Mouse (Mus musculus) erythroblast, embryonic 14.5 days (primary cell): ENCODE results near the gene Ar. TPM values are rescaled to one million over a fixed set of nuclear protein-coding genes. Genes with fewer than 3 reads are reported as not detected.

Experiments
- H3K27me3 ChIP-seq: 2 replicates; pipeline ENCODE4 v1.6.1; 2012; ENCODE audit warnings: inconsistent platforms; ENCODE audit not compliant: control insufficient read depth
- H3K36me3 ChIP-seq: 2 replicates; pipeline ENCODE4 v1.6.1; 2012; ENCODE audit warnings: mild to moderate bottlenecking, inconsistent platforms; ENCODE audit not compliant: control insufficient read depth
- H3K4me1 ChIP-seq: 2 replicates; pipeline ENCODE4 v1.6.1; 2012; ENCODE audit warnings: inconsistent platforms; ENCODE audit not compliant: control insufficient read depth
- H3K4me3 ChIP-seq: replicated peaks from 2 replicates; pipeline ENCODE3; 2012; ENCODE audit warnings: moderate library complexity, mild to moderate bottlenecking, inconsistent platforms
- H3K9me3 ChIP-seq: 2 replicates; pipeline ENCODE4 v1.6.1; 2012; ENCODE audit warnings: low read length, inconsistent platforms, mixed read lengths; ENCODE audit not compliant: control insufficient read depth
- GATA1 ChIP-seq: IDR thresholded peaks from 2 replicates; pipeline ENCODE4 v1.6.1; 2012; ENCODE audit warnings: low read length, inconsistent platforms, mixed read lengths
- TAL1 ChIP-seq: IDR thresholded peaks from 3 replicates; pipeline ENCODE4 v1.6.1; 2012; ENCODE audit warnings: low read length, inconsistent platforms, mixed read lengths
- polyA plus RNA-seq: library from polyadenylated mRNA; stranded (reverse); fragments of >175 nt; gene quantifications from 2 replicates; pipeline ENCODE4 v1.2.3, GENCODE M21; 2012

Ar gene
- polyA plus RNA-seq, 1 experiment, result not detected

DNA sequence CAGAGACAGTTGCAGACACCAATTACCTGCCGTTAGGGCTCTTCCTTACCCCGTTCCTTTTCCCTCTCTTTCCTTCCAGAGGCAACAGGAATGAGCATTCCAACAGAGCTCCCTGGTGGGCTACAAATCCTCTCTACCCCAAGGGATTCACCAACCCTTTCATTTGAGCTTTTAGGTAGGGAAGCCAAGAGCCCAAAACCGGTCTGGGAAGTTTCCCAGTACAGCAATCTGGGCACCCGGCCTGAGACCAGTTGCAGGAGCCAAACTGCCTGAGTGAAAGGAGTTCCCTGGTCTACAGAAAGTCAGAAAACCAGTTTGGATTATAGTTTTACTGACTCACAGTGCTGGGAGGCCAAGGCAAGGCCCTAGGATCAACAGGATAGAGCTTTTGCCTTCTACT lies 199.5 kb downstream of the Ar start:
- Histone ChIP-seq H3K4me3 (no peak overlapping the region), H3K9me3 (no peaks in the 10 kb centered on the region), H3K27me3 (no peaks in the 10 kb centered on the region), H3K36me3 (no peaks in the 10 kb centered on the region), H3K4me1 (no peaks in the 10 kb centered on the region)
- TF ChIP-seq TAL1 (no peak), GATA1 (no peak)
